Comparison of ENCODE assay signal across 19 mouse cellular contexts in the genomic region with DNA sequence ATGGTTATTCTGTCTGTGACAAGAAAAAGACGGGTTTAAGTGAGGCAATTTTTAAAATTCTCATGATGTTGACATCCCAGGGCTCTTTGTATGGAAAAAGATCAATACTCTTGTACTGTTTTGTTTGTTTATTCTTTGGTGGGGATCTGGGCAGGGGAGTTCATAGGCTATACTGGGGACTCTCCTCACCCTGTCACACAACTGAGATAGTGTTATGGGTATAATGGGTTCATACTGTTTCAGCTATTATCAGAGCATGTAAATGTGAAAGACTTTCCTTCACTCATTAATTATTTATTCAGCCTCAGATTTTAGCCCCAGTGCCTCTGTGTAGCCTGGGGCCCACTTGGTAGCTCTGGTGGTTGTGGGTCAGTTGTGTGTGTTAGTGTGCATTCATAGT.
"Had no signal": no experiment of that assay in that cellular context is flagged by ENCODE, and none has a peak within 500 bp of the region (broad histone marks: within the 10 kb centered on the region; RNA-seq: fewer than 3 reads in every experiment).

No protein-coding gene starts in this region.

- H3K4me2 ChIP-seq: lung, embryonic 14.5 days; midbrain, embryonic 13.5 days; midbrain, embryonic 15.5 days; neural tube, embryonic 13.5 days; neural tube, embryonic 15.5 days had no signal

- H3K36me3 ChIP-seq: midbrain, embryonic 13.5 days; midbrain, embryonic 15.5 days had no signal

- H3K9ac ChIP-seq: liver, embryonic 14.5 days; lung, embryonic 14.5 days; midbrain, embryonic 13.5 days; midbrain, embryonic 15.5 days; neural tube, embryonic 13.5 days; neural tube, embryonic 15.5 days had no signal

- H3K4me3 ChIP-seq: midbrain, embryonic 10.5 days; midbrain, embryonic 13.5 days; midbrain, embryonic 15.5 days; myocyte; neural tube, embryonic 13.5 days; neural tube, embryonic 15.5 days had no signal

- H3K9me3 ChIP-seq: midbrain, embryonic 10.5 days; midbrain, embryonic 13.5 days; midbrain, embryonic 15.5 days; neural tube, embryonic 13.5 days; neural tube, embryonic 15.5 days had no signal

- H3K27me3 ChIP-seq: midbrain, embryonic 13.5 days; midbrain, embryonic 15.5 days; neural tube, embryonic 13.5 days; neural tube, embryonic 15.5 days had no signal

- ATAC-seq: midbrain, embryonic 13.5 days; midbrain, embryonic 15.5 days had no signal

- DNase-seq: lung, adult 18-20 months; lung, embryonic 14.5 days; lung, postnatal 10 days; lung, postnatal 4 days; retina, postnatal 1 day; right cerebral cortex, adult 18-20 months; right cerebral cortex, postnatal 25 days; right cerebral cortex, postnatal 4 days; spleen, adult 18-20 months; thymus, adult 18-20 months; thymus, postnatal 14 days; thymus, postnatal 36 days had no signal

- H3K4me1 ChIP-seq: midbrain, embryonic 10.5 days had no signal

- H3K27ac ChIP-seq: liver, embryonic 14.5 days; midbrain, embryonic 10.5 days; midbrain, embryonic 13.5 days; midbrain, embryonic 15.5 days; neural tube, embryonic 13.5 days; neural tube, embryonic 15.5 days had no signal
